Mouse (Mus musculus) limb, embryonic 10.5 days (tissue): Measurements from ENCODE around the gene Lrch1. TPM values are rescaled to one million over a fixed set of nuclear protein-coding genes. Genes with fewer than 3 reads are reported as not detected.

Experiments used
- DNase-seq: peaks from one replicate; pipeline ENCODE4 v3.0.0-alpha.2; 2017; ENCODE audit warnings: low spot score
- H3K27ac ChIP-seq: fragments of 300-500 bp; sonication (generic); 2 replicates; pipeline ENCODE4 v1.5.1; 2016; ENCODE audit warnings: mild to moderate bottlenecking
- H3K27me3 ChIP-seq: fragments of 300-500 bp; sonication (generic); 2 replicates; pipeline ENCODE4 v1.6.1; 2016; ENCODE audit warnings: low read depth, mild to moderate bottlenecking; ENCODE audit not compliant: poor library complexity, severe bottlenecking
- H3K36me3 ChIP-seq: fragments of 300-500 bp; sonication (generic); 2 replicates; pipeline ENCODE4 v1.6.1; 2016; ENCODE audit warnings: mild to moderate bottlenecking, moderate library complexity
- H3K4me1 ChIP-seq: fragments of 300-500 bp; sonication (generic); 2 replicates; pipeline ENCODE4 v1.6.1; 2016
- H3K4me3 ChIP-seq: fragments of 300-500 bp; sonication (generic); 2 replicates; pipeline ENCODE4 v1.5.1; 2016; ENCODE audit warnings: mild to moderate bottlenecking, moderate library complexity
- H3K9me3 ChIP-seq: fragments of 300-500 bp; sonication (generic); replicated peaks from 2 replicates; pipeline ENCODE4 v1.6.1; 2016; ENCODE audit warnings: mild to moderate bottlenecking
- WGBS: fragments of 180-500 bp; shearing (Covaris S2); methylation state at CpG from one replicate; pipeline ENCODE4 v1.1.7; 2016; 5-methylcytosine and 5-hydroxymethylcytosine counted together
- polyA plus RNA-seq: library from polyadenylated mRNA; unstranded; fragments of >200 nt; fragmentation: Nextera tagmentation; extraction: Ambion mirVana; gene quantifications from 2 replicates; pipeline ENCODE4 v1.2.1, GENCODE M21; 2016

Gene Lrch1
- polyA plus RNA-seq, 1 experiment from 2014 or later = 9.9 TPM

- Histone ChIP-seq H3K36me3 (no peaks in the 10 kb centered on the region), H3K4me1 (peaks cover 22% of the 10 kb centered on the region), H3K27ac (no peak overlapping the region), H3K27me3 (no peaks in the 10 kb centered on the region), H3K9me3 (no peaks in the 10 kb centered on the region), H3K4me3 (no peak overlapping the region)
- 79% methylated on average over 2 of the region's 2 CpGs for WGBS
- no peak for DNase-seq
These were observed 117.1 kb downstream of the Lrch1 start for GRCm38 (mm10) chr14:74830591-74830990.

GRCm38 (mm10) chr14:74822757-74823680, 124.7 kb downstream of the Lrch1 start:
- H3K27ac ChIP-seq = no peak overlapping the region
- no peaks in the 10 kb centered on the region for H3K27me3 ChIP-seq
- 87% methylated on average over 7 of the region's 7 CpGs for WGBS
- no peaks in the 10 kb centered on the region for H3K36me3 ChIP-seq
- no peak overlapping the region for H3K4me3 ChIP-seq
- no peaks in the 10 kb centered on the region for H3K9me3 ChIP-seq
- H3K4me1 ChIP-seq = peaks cover 22% of the 10 kb centered on the region
- no peak for DNase-seq

GRCm38 (mm10) chr14:74822048-74822447, 125.6 kb downstream of the Lrch1 start:
- H3K4me1 ChIP-seq = peaks cover 22% of the 10 kb centered on the region
- no peak for DNase-seq
- H3K4me3 ChIP-seq = no peak overlapping the region
- 16% methylated on average over 2 of the region's 2 CpGs for WGBS
- H3K36me3 ChIP-seq = no peaks in the 10 kb centered on the region
- no peaks in the 10 kb centered on the region for H3K9me3 ChIP-seq
- H3K27me3 ChIP-seq = no peaks in the 10 kb centered on the region
- peak overlapping the region; percentile 69 for H3K27ac ChIP-seq

GRCm38 (mm10) chr14:74820180-74820813, 127.4 kb downstream of the Lrch1 start:
- WGBS = 93% methylated on average over 11 of the region's 11 CpGs

GRCm38 (mm10) chr14:74816705-74817104, 131.0 kb downstream of the Lrch1 start:
- 87% methylated on average over 6 of the region's 6 CpGs for WGBS
- peaks cover 15% of the 10 kb centered on the region for H3K4me1 ChIP-seq
- H3K27ac ChIP-seq = no peak overlapping the region
- no peaks in the 10 kb centered on the region for H3K27me3 ChIP-seq
- no peak overlapping the region for H3K4me3 ChIP-seq
- 0 out of 2 replicates have a peak, but pooled peaks cover 4% of the 10 kb centered on the region for H3K36me3 ChIP-seq
- H3K9me3 ChIP-seq = no peaks in the 10 kb centered on the region
- DNase-seq = no peak

More at GRCm38 (mm10) chr14:74820180-74820813, 127.4 kb downstream of the Lrch1 start:
- H3K4me1 ChIP-seq = peaks cover 22% of the 10 kb centered on the region
- no peak overlapping the region for H3K4me3 ChIP-seq
- 0 out of 2 replicates have a peak, but pooled peaks cover 4% of the 10 kb centered on the region for H3K36me3 ChIP-seq
- H3K9me3 ChIP-seq = no peaks in the 10 kb centered on the region
- no peaks in the 10 kb centered on the region for H3K27me3 ChIP-seq
- DNase-seq = no peak
- H3K27ac ChIP-seq = no peak overlapping the region

GRCm38 (mm10) chr14:74814848-74815789, 132.6 kb downstream of the Lrch1 start:
- WGBS = 90% methylated on average over 17 of the region's 17 CpGs
- H3K4me3 ChIP-seq = no peak overlapping the region
- no peak overlapping the region for H3K27ac ChIP-seq
- H3K4me1 ChIP-seq = peaks cover 13% of the 10 kb centered on the region
- no peak for DNase-seq
- no peaks in the 10 kb centered on the region for H3K9me3 ChIP-seq
- peaks cover 9% of the 10 kb centered on the region; the same call in 1 of the 2 replicates for H3K36me3 ChIP-seq
- H3K27me3 ChIP-seq = no peaks in the 10 kb centered on the region

- Histone ChIP-seq H3K36me3 (peaks cover 21% of the 10 kb centered on the region), H3K4me1 (peaks cover 13% of the 10 kb centered on the region), H3K9me3 (no peaks in the 10 kb centered on the region), H3K27me3 (no peaks in the 10 kb centered on the region), H3K4me3 (no peak overlapping the region), H3K27ac (no peak overlapping the region)
- WGBS = 60% methylated on average over 11 of the region's 11 CpGs
- no peak for DNase-seq
These were observed 136.1 kb downstream of the Lrch1 start for GRCm38 (mm10) chr14:74811617-74812016.

- Histone ChIP-seq H3K27ac (no peak overlapping the region), H3K4me1 (peaks cover 8% of the 10 kb centered on the region), H3K4me3 (no peak overlapping the region), H3K36me3 (peaks cover 51% of the 10 kb centered on the region), H3K27me3 (no peaks in the 10 kb centered on the region), H3K9me3 (peaks cover 5% of the 10 kb centered on the region; the same call in 1 of the 2 replicates)
- WGBS = 84% methylated on average over 1 of the region's 1 CpGs
- DNase-seq = no peak
These were observed 145.7 kb downstream of the Lrch1 start for GRCm38 (mm10) chr14:74801961-74802360.

- H3K4me3 ChIP-seq = no peak overlapping the region
- H3K4me1 ChIP-seq = peaks cover 8% of the 10 kb centered on the region
- H3K9me3 ChIP-seq = peaks cover 5% of the 10 kb centered on the region; the same call in 1 of the 2 replicates
- WGBS = 90% methylated on average over 16 of the region's 16 CpGs
- no peaks in the 10 kb centered on the region for H3K27me3 ChIP-seq
- no peak overlapping the region for H3K27ac ChIP-seq
- no peak for DNase-seq
- H3K36me3 ChIP-seq = peaks cover 35% of the 10 kb centered on the region
These were observed 149.4 kb downstream of the Lrch1 start for GRCm38 (mm10) chr14:74798063-74798890.

- Histone ChIP-seq H3K36me3 (peaks cover 31% of the 10 kb centered on the region), H3K9me3 (peaks cover 5% of the 10 kb centered on the region; the same call in 1 of the 2 replicates), H3K27ac (no peak overlapping the region), H3K4me3 (no peak overlapping the region), H3K27me3 (no peaks in the 10 kb centered on the region), H3K4me1 (peaks cover 8% of the 10 kb centered on the region)
- no peak for DNase-seq
- 85% methylated on average over 10 of the region's 10 CpGs for WGBS
These were observed 150.2 kb downstream of the Lrch1 start for GRCm38 (mm10) chr14:74797386-74798062.

- DNase-seq = no peak
- Histone ChIP-seq H3K36me3 (peaks cover 15% of the 10 kb centered on the region; the same call in 1 of the 2 replicates), H3K4me3 (no peak overlapping the region), H3K27ac (no peak overlapping the region), H3K9me3 (no peaks in the 10 kb centered on the region), H3K4me1 (peaks cover 8% of the 10 kb centered on the region), H3K27me3 (no peaks in the 10 kb centered on the region)
- 87% methylated on average over 12 of the region's 12 CpGs for WGBS
These were observed 152.7 kb downstream of the Lrch1 start for GRCm38 (mm10) chr14:74794931-74795330.
